Mouse (Mus musculus) heart, embryonic 10.5 days (tissue): ENCODE measurements at regions not wholly inside any gene's neighbourhood (a gene's known extent, or its start where the extent isn't known, plus 50 kb on each side); places are given as distances from the start of the nearest gene placed in this dataset.
A peak's percentile ranks its signal among the peaks of the same experiment; 100 is the strongest.
"Not testable (repeated sequence)": the region's sequence is repeated elsewhere in the genome, so short reads cannot be mapped to it uniquely, and the experiment has no call there.

Source experiments
- DNase-seq: peaks from one replicate; pipeline ENCODE4 v3.0.0-alpha.2; 2017; ENCODE audit warnings: low spot score
- H3K27ac ChIP-seq: fragments of 300-500 bp; sonication (generic); 2 replicates; pipeline ENCODE4 v1.5.1; 2016; ENCODE audit warnings: mild to moderate bottlenecking
- H3K27me3 ChIP-seq: fragments of 300-500 bp; sonication (generic); 2 replicates; pipeline ENCODE4 v1.6.1; 2016; ENCODE audit warnings: mild to moderate bottlenecking; ENCODE audit not compliant: poor library complexity, insufficient read depth, severe bottlenecking
- H3K36me3 ChIP-seq: fragments of 300-500 bp; sonication (generic); 2 replicates; pipeline ENCODE4 v1.6.1; 2016; ENCODE audit warnings: mild to moderate bottlenecking, moderate library complexity
- H3K4me1 ChIP-seq: fragments of 300-500 bp; sonication (generic); 2 replicates; pipeline ENCODE4 v1.6.1; 2016; ENCODE audit warnings: mild to moderate bottlenecking
- H3K4me3 ChIP-seq: fragments of 300-500 bp; sonication (generic); 2 replicates; pipeline ENCODE4 v1.5.1; 2016; ENCODE audit warnings: mild to moderate bottlenecking, moderate library complexity
- H3K9me3 ChIP-seq: fragments of 300-500 bp; sonication (generic); 2 replicates; pipeline ENCODE4 v1.6.1; 2016; ENCODE audit warnings: mild to moderate bottlenecking, moderate library complexity
- WGBS: fragments of 180-500 bp; shearing (Covaris S2); methylation state at CpG from one replicate; pipeline ENCODE4 v1.1.7; 2016; 5-methylcytosine and 5-hydroxymethylcytosine counted together

DNA sequence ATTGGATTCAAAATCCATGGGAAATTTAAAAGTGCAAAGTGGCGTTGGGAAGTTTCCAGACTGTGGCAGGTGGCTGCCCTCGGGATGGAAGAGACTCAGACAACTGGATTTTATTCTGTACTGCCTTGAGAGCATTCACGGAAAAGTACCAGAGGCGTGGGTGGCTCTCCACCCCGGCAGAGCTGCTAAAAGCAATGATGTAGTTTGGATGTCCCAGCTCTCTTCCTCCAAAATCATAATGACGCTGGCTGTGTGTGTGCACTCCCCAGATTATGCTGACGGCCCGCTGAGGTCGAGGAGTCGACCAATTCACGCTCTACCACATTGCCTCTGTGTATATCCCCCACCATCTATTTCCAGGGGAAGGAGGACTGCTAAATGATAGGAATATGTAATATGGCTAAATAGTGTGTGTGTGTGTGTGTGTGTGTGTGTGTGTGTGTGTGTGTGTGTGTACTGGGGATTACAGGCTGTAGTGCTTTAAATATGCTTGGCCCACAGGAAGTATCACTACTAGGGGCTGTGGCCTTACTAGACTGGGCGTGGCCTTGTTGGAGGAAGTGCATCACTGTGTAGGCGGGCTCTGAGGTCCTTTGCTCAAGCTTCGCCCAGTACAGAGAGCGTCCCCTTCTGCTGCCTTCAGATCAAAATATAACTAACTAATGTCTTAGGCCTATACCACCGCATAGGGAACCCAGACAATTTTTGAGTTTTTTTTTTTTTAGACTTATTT is 179.0 kb downstream of the Katnal1 start:
- WGBS, result 84% methylated on average over 16 of the region's 16 CpGs
- no peak for DNase-seq

DNA sequence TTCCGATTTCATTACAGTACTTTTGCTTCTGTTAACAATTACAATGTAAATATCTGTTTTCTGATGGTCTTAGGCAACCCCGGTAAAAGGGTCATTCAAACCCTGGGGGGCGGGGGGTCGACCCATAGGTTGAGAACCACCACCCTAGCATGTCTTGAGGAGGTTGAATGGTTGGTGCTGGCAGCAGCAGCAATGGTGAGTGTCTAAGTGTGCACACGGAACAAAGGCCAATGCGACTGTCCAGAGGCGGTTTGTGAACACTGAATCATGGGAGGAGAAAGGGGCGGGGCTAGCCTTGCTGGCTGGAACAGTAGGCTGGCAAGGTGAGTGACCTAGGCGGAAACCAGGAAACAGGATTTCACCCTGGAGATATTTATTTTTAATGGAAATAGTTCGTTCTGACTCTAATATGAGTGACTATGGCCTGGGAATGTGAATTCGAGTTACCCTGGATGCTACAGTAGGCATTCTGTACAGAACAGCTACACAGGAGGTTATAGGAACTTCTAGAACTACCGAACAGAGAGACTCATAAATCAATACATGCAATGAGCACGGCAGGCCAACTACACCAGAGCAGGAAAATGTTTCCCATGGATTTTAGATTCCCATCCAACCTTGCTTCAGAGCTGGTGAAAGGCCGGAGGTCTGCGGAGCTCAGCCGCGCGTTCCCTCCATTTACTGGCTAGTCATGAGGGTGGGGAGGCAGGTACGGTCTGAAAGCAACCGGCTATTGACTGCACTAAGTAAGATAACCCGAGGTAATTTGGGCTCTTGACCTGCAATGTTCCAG is 181.0 kb downstream of the Katnal1 start:
- Histone ChIP-seq H3K27ac (no peak overlapping the region), H3K9me3 (0 out of 2 replicates have a peak, but pooled peaks cover 3% of the 10 kb centered on the region), H3K4me3 (no peak overlapping the region), H3K27me3 (no peaks in the 10 kb centered on the region), H3K36me3 (no peaks in the 10 kb centered on the region), H3K4me1 (no peaks in the 10 kb centered on the region)
- WGBS, result 87% methylated on average over 21 of the region's 21 CpGs
- no peak for DNase-seq

More for the DNA sequence above, 179.0 kb downstream of the Katnal1 start:
- Histone ChIP-seq H3K4me1 (no peaks in the 10 kb centered on the region), H3K36me3 (no peaks in the 10 kb centered on the region), H3K27me3 (no peaks in the 10 kb centered on the region), H3K9me3 (no peaks in the 10 kb centered on the region), H3K27ac (no peak overlapping the region), H3K4me3 (no peak overlapping the region)

DNA sequence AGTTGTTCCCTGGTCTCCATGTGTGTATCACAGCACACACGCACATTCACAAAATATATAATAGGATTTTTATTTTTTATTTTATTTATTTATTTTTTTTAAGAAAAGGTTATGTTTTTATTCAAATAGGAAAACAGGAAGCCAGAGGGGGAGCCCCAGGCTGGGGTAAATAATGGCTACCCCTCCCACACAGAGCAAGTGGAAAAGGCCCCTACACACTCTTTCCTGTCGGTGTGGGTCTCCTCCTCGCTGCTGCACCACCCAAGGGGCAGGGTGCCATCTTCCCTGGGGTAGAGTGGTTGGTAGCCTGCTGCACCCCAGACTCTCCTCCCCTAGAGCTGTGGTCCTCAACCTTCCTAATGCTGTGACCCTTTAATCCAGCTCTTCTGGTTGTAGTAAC is 181.6 kb downstream of the Katnal1 start:
- Histone ChIP-seq H3K36me3 (no peaks in the 10 kb centered on the region), H3K4me3 (no peak overlapping the region), H3K4me1 (no peaks in the 10 kb centered on the region), H3K9me3 (0 out of 2 replicates have a peak, but pooled peaks cover 3% of the 10 kb centered on the region), H3K27ac (no peak overlapping the region), H3K27me3 (no peaks in the 10 kb centered on the region)
- no peak for DNase-seq
- 86% methylated on average over 3 of the region's 3 CpGs for WGBS

DNA sequence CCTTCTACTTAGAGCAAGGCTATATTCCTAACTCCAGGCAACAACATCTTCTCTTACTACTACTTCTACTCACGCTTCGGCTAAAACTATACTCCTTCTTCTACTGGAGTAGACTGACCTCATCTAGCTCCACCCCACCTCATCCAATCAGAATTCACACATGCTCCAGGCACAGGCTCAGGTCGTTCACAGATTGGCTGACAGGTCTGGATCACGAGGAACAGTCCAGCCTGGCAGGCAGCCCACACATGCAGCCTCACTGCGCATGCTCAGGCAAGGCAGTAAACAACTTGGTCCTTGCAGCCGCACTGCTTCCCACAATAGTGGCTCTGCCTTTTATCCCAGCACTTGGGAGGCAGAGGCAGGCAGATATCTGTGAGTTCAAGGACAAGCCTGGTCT is 182.4 kb downstream of the Katnal1 start:
- 64% methylated on average over 6 of the region's 6 CpGs for WGBS
- not testable (repeated sequence) for H3K4me1 ChIP-seq, H3K27me3 ChIP-seq, H3K4me3 ChIP-seq, H3K9me3 ChIP-seq, H3K36me3 ChIP-seq, DNase-seq, H3K27ac ChIP-seq

DNA sequence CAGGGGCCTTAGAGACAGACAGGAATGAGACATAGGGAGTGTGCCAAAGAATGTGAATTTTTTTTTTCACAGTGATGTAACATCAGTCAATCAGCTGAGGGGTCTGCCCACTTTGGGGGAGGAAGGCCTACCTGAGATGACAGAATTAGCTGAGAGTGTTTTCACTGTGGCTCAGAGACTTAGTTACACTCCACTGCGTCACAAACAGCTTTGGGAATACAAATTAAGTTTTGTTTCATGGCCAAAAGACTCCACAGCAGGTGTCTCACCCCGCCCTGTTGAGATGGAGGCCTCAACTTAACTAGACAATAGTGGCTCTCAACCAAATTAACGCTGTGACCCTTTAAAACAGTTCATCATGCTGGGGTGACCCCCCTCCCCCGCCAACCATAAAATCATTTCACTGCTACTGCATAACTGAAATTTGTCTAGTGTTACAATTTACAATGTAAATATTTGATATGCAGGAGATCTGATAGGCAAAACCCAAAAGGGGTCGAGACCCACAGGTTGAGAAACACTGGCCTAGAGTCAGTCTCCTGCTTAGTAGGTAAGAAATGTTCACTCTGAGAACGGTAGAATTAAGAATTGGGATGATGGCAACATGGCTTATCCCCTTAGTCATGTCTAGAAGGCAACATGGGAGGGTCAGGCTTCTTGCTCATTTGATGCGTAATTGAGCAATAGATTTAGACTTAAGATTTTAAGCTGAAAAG is 184.3 kb downstream of the Katnal1 start:
- no peak overlapping the region for H3K4me3 ChIP-seq
- no peak overlapping the region for H3K27ac ChIP-seq
- H3K9me3 ChIP-seq, result 0 out of 2 replicates have a peak, but pooled peaks cover 3% of the 10 kb centered on the region
- DNase-seq, result no peak
- peaks cover 13% of the 10 kb centered on the region for H3K4me1 ChIP-seq
- 82% methylated on average over 7 of the region's 7 CpGs for WGBS
- no peaks in the 10 kb centered on the region for H3K36me3 ChIP-seq
- H3K27me3 ChIP-seq, result no peaks in the 10 kb centered on the region

DNA sequence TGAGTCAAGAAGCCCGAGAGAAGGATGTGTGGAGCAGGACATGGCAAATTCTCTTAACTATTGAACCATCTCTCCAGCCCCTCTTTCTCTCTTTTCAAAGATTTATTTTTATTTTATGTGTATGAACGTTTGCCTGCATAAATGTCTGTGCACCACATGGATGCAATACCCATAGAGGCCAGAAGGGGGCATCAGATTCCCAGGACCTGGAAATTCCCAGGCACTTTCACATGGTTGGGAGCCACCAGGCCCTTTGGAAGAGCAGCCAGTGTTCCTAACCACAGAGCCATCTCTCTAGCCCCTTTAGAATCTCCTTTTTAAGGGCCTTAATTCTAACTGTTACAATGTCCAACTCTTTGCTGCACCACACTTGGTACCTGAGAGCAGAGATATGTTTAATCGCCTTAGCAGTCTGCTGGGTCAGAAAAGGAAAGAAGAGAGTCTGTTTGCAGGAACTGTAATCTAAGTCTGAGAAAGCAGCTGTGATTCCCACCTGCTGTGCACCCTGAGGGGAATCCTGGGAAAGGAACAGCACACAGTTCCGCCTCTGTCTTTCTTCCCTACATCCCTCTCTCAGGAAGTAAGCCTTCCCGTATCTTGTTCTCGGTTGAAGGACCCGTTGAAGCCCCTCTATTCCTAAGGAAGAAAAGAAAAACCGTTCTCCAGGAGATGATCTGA is 186.8 kb downstream of the Katnal1 start:
- Histone ChIP-seq H3K4me1 (peaks cover 17% of the 10 kb centered on the region), H3K9me3 (0 out of 2 replicates have a peak, but pooled peaks cover 3% of the 10 kb centered on the region), H3K36me3 (no peaks in the 10 kb centered on the region), H3K27me3 (no peaks in the 10 kb centered on the region), H3K27ac (no peak overlapping the region), H3K4me3 (no peak overlapping the region)
- 89% methylated on average over 8 of the region's 8 CpGs for WGBS
- DNase-seq, result no peak

DNA sequence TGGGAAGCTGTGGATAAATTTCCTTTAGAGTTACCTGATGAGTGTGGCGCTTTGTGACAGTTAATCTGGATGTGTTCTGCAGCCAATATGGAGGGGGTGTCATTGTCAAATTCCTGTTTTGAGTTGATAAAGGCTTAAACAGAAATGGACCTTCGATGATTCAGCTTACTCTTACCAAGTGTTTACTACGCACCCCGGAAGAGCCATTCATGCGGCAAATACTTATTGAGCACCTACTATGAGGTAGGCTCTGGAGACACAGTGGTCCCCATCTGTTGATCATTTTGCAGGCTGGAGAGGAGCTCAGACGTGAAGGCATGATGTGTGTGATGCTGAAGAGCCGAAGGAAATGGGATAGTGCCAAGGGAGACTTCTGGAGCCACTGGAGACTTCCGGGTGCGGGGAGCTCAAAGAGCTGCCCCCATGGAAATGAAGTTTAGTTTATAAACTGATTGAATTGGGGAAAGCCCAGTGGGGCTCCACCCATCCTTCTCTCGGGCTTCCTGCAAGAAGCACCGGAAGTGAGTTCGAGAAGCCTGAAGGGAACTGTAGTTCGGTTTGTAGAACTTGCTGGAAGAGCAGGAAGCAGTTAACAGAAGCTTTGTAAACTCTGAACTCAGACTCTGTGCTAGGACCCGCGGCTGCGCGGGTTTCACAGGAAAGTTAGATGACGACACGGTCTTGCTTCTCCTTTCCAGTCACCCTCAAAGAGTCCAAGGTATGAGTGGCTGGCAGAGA is 187.7 kb downstream of the Katnal1 start:
- Histone ChIP-seq H3K27me3 (no peaks in the 10 kb centered on the region), H3K4me1 (peaks cover 17% of the 10 kb centered on the region), H3K27ac (no peak overlapping the region), H3K9me3 (0 out of 2 replicates have a peak, but pooled peaks cover 3% of the 10 kb centered on the region), H3K36me3 (no peaks in the 10 kb centered on the region), H3K4me3 (no peak overlapping the region)
- no peak for DNase-seq
- 91% methylated on average over 19 of the region's 19 CpGs for WGBS

DNA sequence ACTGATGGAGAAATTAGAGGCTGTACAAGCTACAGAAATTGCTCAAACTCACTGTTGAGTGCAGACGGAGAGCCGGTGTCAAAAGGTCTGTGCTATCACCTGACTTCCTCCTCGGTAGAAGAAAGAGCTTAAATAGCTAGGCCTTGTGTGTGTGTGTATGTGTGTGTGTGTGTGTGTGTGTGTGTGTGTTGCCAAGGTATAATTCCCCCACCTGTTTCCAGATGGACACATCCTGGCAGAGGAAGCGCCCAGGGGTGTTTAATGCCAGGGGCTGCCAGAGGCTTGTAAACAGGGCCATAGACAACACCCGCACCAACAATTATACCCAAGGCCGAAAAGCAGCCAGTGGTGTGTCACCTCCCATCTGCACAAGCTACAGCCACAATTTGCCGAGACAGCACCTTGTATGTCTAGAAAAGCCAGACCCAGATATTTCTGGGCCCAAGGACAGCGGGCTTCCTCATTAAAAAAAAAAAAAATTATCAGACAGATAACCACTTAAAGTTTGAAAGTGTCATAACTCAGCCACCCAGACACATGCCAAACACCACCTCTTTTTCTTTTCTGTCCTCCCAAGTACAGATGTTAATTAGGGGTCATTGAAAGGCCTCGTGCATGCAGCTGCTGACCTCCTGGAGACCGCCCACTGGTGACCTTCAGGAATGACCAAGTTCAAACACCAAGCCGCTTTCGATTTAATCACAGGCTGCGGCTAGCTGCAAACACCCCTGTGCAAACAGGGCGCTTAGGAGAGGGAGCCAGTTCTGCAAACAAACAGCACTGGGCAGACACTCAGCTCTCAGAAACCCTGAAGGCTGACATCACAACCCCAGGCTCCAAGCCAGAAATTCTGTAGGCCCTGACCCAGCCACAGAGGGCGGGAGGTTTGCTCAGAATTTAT is 188.0 kb upstream of the Ubl3 start:
- H3K27me3 ChIP-seq, result no peaks in the 10 kb centered on the region
- H3K4me3 ChIP-seq, result no peak overlapping the region
- peak overlapping the region; percentile 22; the same call in 1 of the 2 replicates for H3K27ac ChIP-seq
- H3K4me1 ChIP-seq, result peaks cover 17% of the 10 kb centered on the region
- 65% methylated on average over 15 of the region's 15 CpGs for WGBS
- H3K36me3 ChIP-seq, result no peaks in the 10 kb centered on the region
- DNase-seq, result no peak
- H3K9me3 ChIP-seq, result peaks cover 6% of the 10 kb centered on the region; the same call in 1 of the 2 replicates

DNA sequence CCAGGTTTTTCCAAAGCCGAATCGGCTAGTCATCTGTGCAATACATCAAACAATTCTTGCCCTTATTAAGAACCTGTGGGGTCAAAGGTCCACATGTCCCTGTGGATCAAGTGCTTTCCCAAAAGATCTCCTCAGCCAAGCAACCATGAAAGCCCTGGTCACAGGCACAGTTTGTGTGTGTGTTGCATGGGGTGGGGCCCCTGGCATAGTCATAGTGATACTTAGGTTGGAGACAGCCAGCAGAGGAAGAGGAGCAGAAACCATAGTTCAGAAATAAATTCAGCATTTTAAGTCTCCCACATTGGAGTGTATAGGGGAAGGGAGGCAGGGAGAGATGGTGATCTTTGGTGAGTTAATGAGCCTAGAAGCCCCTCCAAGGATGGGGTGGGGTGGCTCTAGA is 187.1 kb upstream of the Ubl3 start:
- 97% methylated on average over 2 of the region's 2 CpGs for WGBS
- no peak for DNase-seq
- Histone ChIP-seq H3K4me1 (peaks cover 17% of the 10 kb centered on the region), H3K27me3 (no peaks in the 10 kb centered on the region), H3K4me3 (no peak overlapping the region), H3K36me3 (no peaks in the 10 kb centered on the region), H3K27ac (no peak overlapping the region), H3K9me3 (peaks cover 6% of the 10 kb centered on the region; the same call in 1 of the 2 replicates)

DNA sequence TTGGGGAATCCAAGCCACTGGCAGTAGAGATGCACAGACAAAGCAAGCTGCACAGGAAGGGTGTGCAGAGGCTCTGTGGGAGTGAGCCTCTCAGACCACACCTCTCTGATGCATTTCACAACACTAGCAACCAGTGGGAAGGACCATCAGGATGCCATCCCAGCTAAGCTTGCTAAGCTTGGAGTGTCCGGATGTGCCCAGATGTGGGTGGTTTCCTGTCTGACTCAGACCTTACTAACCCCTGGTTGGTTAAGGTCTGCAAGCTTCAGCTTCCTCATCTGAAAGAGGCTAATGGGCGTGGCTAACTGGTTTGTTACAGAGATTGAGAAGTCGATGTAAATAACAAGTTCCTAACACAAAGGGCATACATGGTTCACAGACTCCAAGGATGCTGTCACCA is 186.6 kb upstream of the Ubl3 start:
- 67% methylated on average over 3 of the region's 3 CpGs for WGBS
- peaks cover 17% of the 10 kb centered on the region for H3K4me1 ChIP-seq
- no peak overlapping the region for H3K4me3 ChIP-seq
- H3K27me3 ChIP-seq, result no peaks in the 10 kb centered on the region
- H3K36me3 ChIP-seq, result no peaks in the 10 kb centered on the region
- H3K9me3 ChIP-seq, result peaks cover 6% of the 10 kb centered on the region; the same call in 1 of the 2 replicates
- no peak for DNase-seq
- no peak overlapping the region for H3K27ac ChIP-seq

DNA sequence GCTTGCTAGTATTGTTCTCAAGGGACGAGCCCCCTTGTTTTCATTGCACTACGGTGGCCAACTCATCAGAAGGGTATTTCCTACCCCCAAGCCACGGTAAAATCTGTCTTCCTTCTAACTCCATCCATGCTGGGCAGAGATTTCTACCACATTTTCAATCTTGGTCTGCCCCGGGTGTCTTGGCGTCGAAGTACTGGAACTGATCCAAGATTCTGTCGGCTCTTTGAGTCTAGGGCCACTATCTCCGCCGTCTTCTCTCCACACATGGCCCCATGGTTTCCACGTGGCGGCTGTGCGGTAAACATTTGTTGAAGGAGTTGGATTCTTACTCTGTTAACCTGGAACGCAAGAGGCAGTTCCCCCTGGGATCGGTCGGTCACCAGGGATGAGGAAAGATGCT is 177.0 kb upstream of the Ubl3 start:
- no peak for DNase-seq
- H3K9me3 ChIP-seq, result no peaks in the 10 kb centered on the region
- 68% methylated on average over 15 of the region's 15 CpGs for WGBS
- no peaks in the 10 kb centered on the region for H3K36me3 ChIP-seq
- H3K4me1 ChIP-seq, result 0 out of 2 replicates have a peak, but pooled peaks cover 4% of the 10 kb centered on the region
- no peak overlapping the region for H3K27ac ChIP-seq
- H3K27me3 ChIP-seq, result no peaks in the 10 kb centered on the region
- H3K4me3 ChIP-seq, result no peak overlapping the region
